Mouse (Mus musculus) liver, postnatal 0 days (tissue): ENCODE measurements around the gene Pkm. TPM values are rescaled to one million over a fixed set of nuclear protein-coding genes. Genes with fewer than 3 reads are reported as not detected.

Source experiments
- ATAC-seq: fragments of 200-750 bp; cut with Nextera tagmentation; 2 replicates; pipeline ENCODE4 v1.8.0; 2017; ENCODE audit warnings: mild to moderate bottlenecking, moderate library complexity
- DNase-seq: peaks from one replicate; pipeline ENCODE4 v3.0.0-alpha.2; 2016
- H3K27ac ChIP-seq: fragments of 300-500 bp; sonication (generic); 2 replicates; pipeline ENCODE4 v1.5.1; 2014; ENCODE audit warnings: antibody characterized with exemption, moderate library complexity, mild to moderate bottlenecking, low read depth
- H3K27me3 ChIP-seq: fragments of 300-500 bp; sonication (generic); 2 replicates; pipeline ENCODE4 v1.6.1; 2014; ENCODE audit warnings: low read length, control low read depth, mixed read lengths; ENCODE audit not compliant: insufficient read depth
- H3K36me3 ChIP-seq: fragments of 300-500 bp; sonication (generic); replicated peaks from 2 replicates; pipeline ENCODE4 v1.6.1; 2014; ENCODE audit warnings: mild to moderate bottlenecking, control low read depth, low read length, moderate library complexity, mixed read lengths; ENCODE audit not compliant: insufficient read depth
- H3K4me1 ChIP-seq: fragments of 300-500 bp; sonication (generic); 2 replicates; pipeline ENCODE4 v1.6.1; 2014; ENCODE audit warnings: antibody characterized with exemption, mild to moderate bottlenecking, control low read depth; ENCODE audit not compliant: insufficient read depth
- H3K4me2 ChIP-seq: fragments of 300-500 bp; sonication (generic); 2 replicates; pipeline ENCODE4 v1.6.1; 2014; ENCODE audit warnings: low read depth, mild to moderate bottlenecking, low read length, moderate library complexity, mixed read lengths
- H3K4me3 ChIP-seq: fragments of 300-500 bp; sonication (generic); 2 replicates; pipeline ENCODE4 v1.5.1; 2014; ENCODE audit warnings: low read depth, low read length
- H3K9ac ChIP-seq: fragments of 300-500 bp; sonication (generic); replicated peaks from 2 replicates; pipeline ENCODE4 v1.6.1; 2014; ENCODE audit warnings: mild to moderate bottlenecking, moderate library complexity
- H3K9me3 ChIP-seq: fragments of 300-500 bp; sonication (generic); 2 replicates; pipeline ENCODE4 v1.6.1; 2016; ENCODE audit warnings: mild to moderate bottlenecking, control low read depth, low read length, mixed read lengths
- CTCF ChIP-seq: sonication (generic); IDR thresholded peaks from 2 replicates; pipeline ENCODE4 v1.5.1; 2016; ENCODE audit warnings: antibody characterized with exemption, low read depth
- EP300 ChIP-seq: IDR thresholded peaks from 2 replicates; pipeline ENCODE4 v1.6.1; 2016; ENCODE audit warnings: antibody characterized with exemption, low read depth, mild to moderate bottlenecking
- WGBS: fragments of 180-500 bp; shearing (Covaris S2); extraction: QIAGEN DNeasy Blood & Tissue Kit; methylation state at CpG from one replicate; pipeline ENCODE4 v1.1.7; 2014; ENCODE audit not compliant: insufficient replicate concordance; 5-methylcytosine and 5-hydroxymethylcytosine counted together
- polyA plus RNA-seq: library from polyadenylated mRNA; unstranded; fragments of >200 nt; fragmentation: Nextera tagmentation; extraction: Ambion mirVana; gene quantifications from 2 replicates; pipeline ENCODE4 v1.2.1, GENCODE M21; 2015

Gene Pkm
- polyA plus RNA-seq, 1 experiment from 2014 or later = 117 TPM

- H3K27ac ChIP-seq = no peak overlapping the region
- 56% methylated on average over 7 of the region's 7 CpGs for WGBS
- H3K27me3 ChIP-seq = peaks cover 12% of the 10 kb centered on the region
- TF ChIP-seq CTCF (no peak), EP300 (no peak)
- DNase-seq (no peak), ATAC-seq (no peak)
- H3K4me1 ChIP-seq = no peaks in the 10 kb centered on the region
- H3K9me3 ChIP-seq = no peaks in the 10 kb centered on the region
- no peak overlapping the region for H3K9ac ChIP-seq
- no peaks in the 10 kb centered on the region for H3K36me3 ChIP-seq
- H3K4me3 ChIP-seq = no peak overlapping the region
- H3K4me2 ChIP-seq = no peak overlapping the region
These were observed 60.2 kb downstream of the Pkm start for GRCm38 (mm10) chr9:59716275-59716898.

GRCm38 (mm10) chr9:59718237-59718636 lies 62.1 kb downstream of the Pkm start:
- no peak overlapping the region for H3K27ac ChIP-seq
- H3K9ac ChIP-seq = no peak overlapping the region
- 80% methylated on average over 4 of the region's 4 CpGs for WGBS
- no peaks in the 10 kb centered on the region for H3K4me1 ChIP-seq
- TF ChIP-seq EP300 = no peak
- TF ChIP-seq CTCF = no peak
- H3K4me3 ChIP-seq = no peak overlapping the region
- no peak overlapping the region for H3K4me2 ChIP-seq
- peaks cover 16% of the 10 kb centered on the region for H3K27me3 ChIP-seq
- DNase-seq (no peak), ATAC-seq (no peak)
- no peaks in the 10 kb centered on the region for H3K9me3 ChIP-seq
- H3K36me3 ChIP-seq = no peaks in the 10 kb centered on the region

GRCm38 (mm10) chr9:59721144-59721543 lies 65.0 kb downstream of the Pkm start:
- DNase-seq (no peak), ATAC-seq (no peak)
- Histone ChIP-seq H3K9ac (no peak overlapping the region), H3K4me3 (no peak overlapping the region), H3K27ac (no peak overlapping the region), H3K4me2 (no peak overlapping the region), H3K36me3 (no peaks in the 10 kb centered on the region), H3K4me1 (no peaks in the 10 kb centered on the region), H3K27me3 (peaks cover 29% of the 10 kb centered on the region), H3K9me3 (no peaks in the 10 kb centered on the region)
- TF ChIP-seq CTCF = no peak
- TF ChIP-seq EP300 = no peak
- 73% methylated on average over 5 of the region's 5 CpGs for WGBS

- Histone ChIP-seq H3K4me3 (no peak overlapping the region), H3K4me1 (no peaks in the 10 kb centered on the region), H3K4me2 (no peak overlapping the region), H3K27ac (no peak overlapping the region), H3K9me3 (no peaks in the 10 kb centered on the region), H3K9ac (no peak overlapping the region), H3K27me3 (peaks cover 32% of the 10 kb centered on the region), H3K36me3 (no peaks in the 10 kb centered on the region)
- DNase-seq (peak; percentile 64), ATAC-seq (no peak)
- TF ChIP-seq CTCF = peak; percentile 92
- TF ChIP-seq EP300 = no peak
- 23% methylated on average over 10 of the region's 10 CpGs for WGBS
These were observed 67.0 kb downstream of the Pkm start for GRCm38 (mm10) chr9:59723096-59723657.

GRCm38 (mm10) chr9:59723791-59724442 lies 67.7 kb downstream of the Pkm start:
- ATAC-seq = no peak
- peaks cover 36% of the 10 kb centered on the region for H3K27me3 ChIP-seq
- H3K4me3 ChIP-seq = no peak overlapping the region
- TF ChIP-seq CTCF (no peak), EP300 (no peak)
- no peaks in the 10 kb centered on the region for H3K9me3 ChIP-seq
- H3K27ac ChIP-seq = no peak overlapping the region
- H3K4me1 ChIP-seq = no peaks in the 10 kb centered on the region
- no peak overlapping the region for H3K9ac ChIP-seq
- H3K36me3 ChIP-seq = no peaks in the 10 kb centered on the region
- 71% methylated on average over 8 of the region's 8 CpGs for WGBS
- no peak overlapping the region for H3K4me2 ChIP-seq
- DNase-seq = no peak

GRCm38 (mm10) chr9:59725515-59725914 lies 69.3 kb downstream of the Pkm start:
- no peak for TF ChIP-seq CTCF
- no peak for TF ChIP-seq EP300
- 48% methylated on average over 10 of the region's 10 CpGs for WGBS
- H3K36me3 ChIP-seq = no peaks in the 10 kb centered on the region
- H3K4me3 ChIP-seq = no peak overlapping the region
- no peak overlapping the region for H3K9ac ChIP-seq
- no peak for DNase-seq
- H3K4me2 ChIP-seq = no peak overlapping the region
- peaks cover 30% of the 10 kb centered on the region for H3K27me3 ChIP-seq
- no peak for ATAC-seq
- no peaks in the 10 kb centered on the region for H3K4me1 ChIP-seq
- H3K27ac ChIP-seq = no peak overlapping the region
- H3K9me3 ChIP-seq = no peaks in the 10 kb centered on the region
